Mouse (Mus musculus) c-Kit-positive CD71-positive TER-119-positive erythroid progenitor cells, embryonic 14.5 days (primary cell): ENCODE measurements around the gene Sppl3.
A peak's percentile ranks its signal among the peaks of the same experiment; 100 is the strongest.
"Not testable (repeated sequence)": the region's sequence is repeated elsewhere in the genome, so short reads cannot be mapped to it uniquely, and the experiment has no call there.

Experiments used
- DNase-seq: peaks from one replicate; pipeline ENCODE4 v3.0.0-alpha.2; 2013; ENCODE audit warnings: low spot score

Gene Sppl3

GRCm38 (mm10) chr5:115043626-115044025 is 32.7 kb downstream of the Sppl3 start:
- no peak for DNase-seq

- no peak for DNase-seq
These were observed 34.3 kb downstream of the Sppl3 start for GRCm38 (mm10) chr5:115045146-115045677.

- DNase-seq = no peak
These were observed 38.8 kb downstream of the Sppl3 start for GRCm38 (mm10) chr5:115049692-115050091.

GRCm38 (mm10) chr5:115050776-115051175 is 39.8 kb downstream of the Sppl3 start:
- DNase-seq = no peak

- no peak for DNase-seq
These were observed 41.6 kb downstream of the Sppl3 start for GRCm38 (mm10) chr5:115052546-115052945.

- DNase-seq = no peak
These were observed 43.0 kb downstream of the Sppl3 start for GRCm38 (mm10) chr5:115053791-115054396.

- no peak for DNase-seq
These were observed 44.5 kb downstream of the Sppl3 start for GRCm38 (mm10) chr5:115055418-115055817.

- peak; percentile 75 for DNase-seq
These were observed 46.2 kb downstream of the Sppl3 start for GRCm38 (mm10) chr5:115057153-115057552.

- DNase-seq = no peak
These were observed 47.8 kb downstream of the Sppl3 start for GRCm38 (mm10) chr5:115058584-115059297.

- no peak for DNase-seq
These were observed 49.2 kb downstream of the Sppl3 start for GRCm38 (mm10) chr5:115060067-115060695.

- DNase-seq = no peak
These were observed 50.0 kb downstream of the Sppl3 start for GRCm38 (mm10) chr5:115060977-115061376.

- DNase-seq = no peak
These were observed 51.6 kb downstream of the Sppl3 start for GRCm38 (mm10) chr5:115062566-115062965.

- DNase-seq = no peak
These were observed 52.5 kb downstream of the Sppl3 start for GRCm38 (mm10) chr5:115063391-115063790.

- DNase-seq = no peak
These were observed 55.3 kb downstream of the Sppl3 start for GRCm38 (mm10) chr5:115066245-115066644.

GRCm38 (mm10) chr5:115068671-115069421 is 57.9 kb downstream of the Sppl3 start:
- DNase-seq = no peak

- DNase-seq = no peak
These were observed 58.7 kb downstream of the Sppl3 start for GRCm38 (mm10) chr5:115069611-115070010.

GRCm38 (mm10) chr5:115070457-115070856 is 59.5 kb downstream of the Sppl3 start:
- DNase-seq = no peak

GRCm38 (mm10) chr5:115071096-115071901 is 60.4 kb downstream of the Sppl3 start:
- peak; percentile 75 for DNase-seq

- DNase-seq = peak; percentile 79
These were observed 61.2 kb downstream of the Sppl3 start for GRCm38 (mm10) chr5:115072143-115072542.

GRCm38 (mm10) chr5:115073306-115073705 is 62.4 kb downstream of the Sppl3 start:
- DNase-seq = not testable (repeated sequence)

- no peak for DNase-seq
These were observed 63.8 kb downstream of the Sppl3 start for GRCm38 (mm10) chr5:115074749-115075148.
